Mouse (Mus musculus) lung, adult 10 weeks (tissue): ENCODE results near the gene Olfr1477. TPM values are rescaled to one million over a fixed set of nuclear protein-coding genes. Genes with fewer than 3 reads are reported as not detected.

Experiments
- polyA plus RNA-seq: library from polyadenylated mRNA; stranded (reverse); fragments of 350-450 nt; fragmentation: Illumina TruSeq; extraction: RNeasy Lipid Tissue Mini Kit (QIAGEN cat#74804); gene quantifications from one replicate; pipeline ENCODE4 v1.2.3, GENCODE M21; 2014; ENCODE audit warnings: low read depth, low replicate concordance; ENCODE audit not compliant: insufficient read depth

The Olfr1477 gene
- not detected for polyA plus RNA-seq

GRCm38 (mm10) chr19:13500246-13500645 is at the start of gene Olfr1477:
Gene Olfr1477 (plus strand): TSS chr19:13500546.

DNA sequence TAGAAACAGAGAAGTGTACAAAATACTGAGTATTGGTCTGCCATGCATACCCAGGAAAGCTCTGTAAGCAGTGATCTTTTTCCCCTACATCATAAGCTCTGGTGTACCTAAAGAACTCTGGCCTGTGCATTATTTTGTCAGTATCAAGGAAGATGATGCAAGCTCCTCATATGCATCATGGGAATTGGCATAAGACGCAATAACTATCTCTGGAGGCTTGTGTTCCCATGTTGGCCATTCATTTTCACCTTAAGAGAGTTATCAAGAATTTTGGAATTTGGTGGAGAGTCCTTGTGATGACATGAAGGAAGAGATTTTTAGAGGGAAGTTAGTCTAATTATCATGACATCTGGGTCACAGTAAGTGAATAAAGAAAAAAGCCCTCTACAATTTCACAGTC is 44.4 kb upstream of the Olfr1477 start, which contains the start of gene Olfr1472:
Olfr1472 (minus strand) TSS at position 101 of the 400 bp plus-strand sequence.

GRCm38 (mm10) chr19:13469265-13469664 is 31.1 kb upstream of the Olfr1477 start, which contains the start of gene Olfr1474:
Gene Olfr1474 (plus strand): TSS chr19:13469565.

DNA sequence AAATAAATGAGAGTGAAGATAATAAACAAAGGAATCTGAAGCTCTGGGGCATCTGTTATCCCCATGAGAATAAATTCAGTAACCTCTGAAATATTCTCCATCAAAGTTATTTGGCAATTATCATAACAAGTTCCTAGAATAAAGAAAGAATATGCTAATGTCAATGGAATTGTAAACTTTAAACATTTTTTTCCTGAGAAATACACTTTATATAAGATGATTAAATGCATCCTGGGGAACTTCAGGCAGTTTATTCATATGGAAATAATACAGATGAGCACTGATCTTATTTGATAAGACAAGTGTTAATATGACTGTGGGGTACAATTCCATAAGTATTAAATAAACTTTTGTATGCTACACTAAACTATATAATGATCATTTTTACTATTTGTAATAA is 20.2 kb upstream of the Olfr1477 start, which contains the start of gene Olfr1475:
Olfr1475 (minus strand) TSS at position 101 of the 400 bp plus-strand sequence.

GRCm38 (mm10) chr19:13527613-13528012 is 27.3 kb downstream of the Olfr1477 start, which contains the start of gene Olfr1480:
Gene Olfr1480 (plus strand): TSS chr19:13527913.

Other genes starting within 250 kb of the Olfr1477 start
- gene Olfr1465, start 185.0 kb upstream of the Olfr1477 start, polyA plus RNA-seq: not detected
- not detected for gene Olfr1466, start 161.7 kb upstream of the Olfr1477 start, polyA plus RNA-seq
- not detected for gene Olfr1467, start 138.3 kb upstream of the Olfr1477 start, polyA plus RNA-seq
- not detected for gene Olfr1469, start 92.7 kb upstream of the Olfr1477 start, polyA plus RNA-seq
- not detected for gene Olfr1471, start 57.1 kb upstream of the Olfr1477 start, polyA plus RNA-seq
- not detected for gene Olfr1472, start 44.5 kb upstream of the Olfr1477 start, polyA plus RNA-seq
- not detected for gene Olfr1474, start 31.0 kb upstream of the Olfr1477 start, polyA plus RNA-seq
- gene Olfr1475, start 20.4 kb upstream of the Olfr1477 start, polyA plus RNA-seq: not detected
- not detected for gene Olfr1480, start 27.4 kb downstream of the Olfr1477 start, polyA plus RNA-seq
- gene Olfr1484, start 83.0 kb downstream of the Olfr1477 start, polyA plus RNA-seq: not detected
- not detected for gene Olfr1487, start 116.8 kb downstream of the Olfr1477 start, polyA plus RNA-seq
- gene Olfr1489, start 131.1 kb downstream of the Olfr1477 start, polyA plus RNA-seq: not detected
- not detected for gene Olfr1490, start 150.5 kb downstream of the Olfr1477 start, polyA plus RNA-seq
- not detected for gene Olfr1491, start 196.7 kb downstream of the Olfr1477 start, polyA plus RNA-seq
- gene Olfr1493-ps1, start 222.7 kb downstream of the Olfr1477 start, polyA plus RNA-seq: not detected
- not detected for gene Olfr1494, start 239.2 kb downstream of the Olfr1477 start, polyA plus RNA-seq